Mouse (Mus musculus) naive thymus-derived CD4-positive, alpha-beta T cell, adult 2 months (primary cell): Measurements from ENCODE around the gene Plcd1.

Source experiments
- DNase-seq: peaks from one replicate; pipeline ENCODE4 v3.0.0-alpha.2; 2011; ENCODE audit warnings: low read depth

Gene Plcd1

GRCm38 (mm10) chr9:119021731-119022130 lies 71.6 kb downstream of the Plcd1 start:
- no peak for DNase-seq
